Mouse (Mus musculus) bone marrow macrophage, adult 2 months (primary cell): ENCODE results near the gene Alg9. TPM values are rescaled to one million over a fixed set of nuclear protein-coding genes. Genes with fewer than 3 reads are reported as not detected.

Experiments used
- H3K27ac ChIP-seq: 2 replicates; pipeline ENCODE4 v1.5.1; 2012; ENCODE audit warnings: low read depth, low read length; ENCODE audit not compliant: insufficient read depth
- H3K4me1 ChIP-seq: 2 replicates; pipeline ENCODE4 v1.6.1; 2012; ENCODE audit warnings: low read length; ENCODE audit not compliant: control insufficient read depth, insufficient read depth
- H3K4me3 ChIP-seq: 2 replicates; pipeline ENCODE4 v1.5.1; 2012; ENCODE audit warnings: mild to moderate bottlenecking, low read length, moderate library complexity; ENCODE audit not compliant: insufficient read depth
- CTCF ChIP-seq: IDR thresholded peaks from 2 replicates; pipeline ENCODE4 v1.5.1; 2012; ENCODE audit warnings: low read depth, mild to moderate bottlenecking, low read length, moderate library complexity
- POLR2A ChIP-seq: IDR thresholded peaks from 2 replicates; pipeline ENCODE4 v1.6.1; 2012; ENCODE audit warnings: mild to moderate bottlenecking, low read depth, low read length, borderline replicate concordance
- polyA plus RNA-seq: library from polyadenylated mRNA; stranded (reverse); fragments of >200 nt; gene quantifications from 2 replicates; pipeline ENCODE4 v1.2.4, GENCODE M21; 2012; ENCODE audit not compliant: missing spikeins, insufficient read depth, insufficient read length

Alg9 gene
- polyA plus RNA-seq, 1 experiment = 20.0 TPM

DNA sequence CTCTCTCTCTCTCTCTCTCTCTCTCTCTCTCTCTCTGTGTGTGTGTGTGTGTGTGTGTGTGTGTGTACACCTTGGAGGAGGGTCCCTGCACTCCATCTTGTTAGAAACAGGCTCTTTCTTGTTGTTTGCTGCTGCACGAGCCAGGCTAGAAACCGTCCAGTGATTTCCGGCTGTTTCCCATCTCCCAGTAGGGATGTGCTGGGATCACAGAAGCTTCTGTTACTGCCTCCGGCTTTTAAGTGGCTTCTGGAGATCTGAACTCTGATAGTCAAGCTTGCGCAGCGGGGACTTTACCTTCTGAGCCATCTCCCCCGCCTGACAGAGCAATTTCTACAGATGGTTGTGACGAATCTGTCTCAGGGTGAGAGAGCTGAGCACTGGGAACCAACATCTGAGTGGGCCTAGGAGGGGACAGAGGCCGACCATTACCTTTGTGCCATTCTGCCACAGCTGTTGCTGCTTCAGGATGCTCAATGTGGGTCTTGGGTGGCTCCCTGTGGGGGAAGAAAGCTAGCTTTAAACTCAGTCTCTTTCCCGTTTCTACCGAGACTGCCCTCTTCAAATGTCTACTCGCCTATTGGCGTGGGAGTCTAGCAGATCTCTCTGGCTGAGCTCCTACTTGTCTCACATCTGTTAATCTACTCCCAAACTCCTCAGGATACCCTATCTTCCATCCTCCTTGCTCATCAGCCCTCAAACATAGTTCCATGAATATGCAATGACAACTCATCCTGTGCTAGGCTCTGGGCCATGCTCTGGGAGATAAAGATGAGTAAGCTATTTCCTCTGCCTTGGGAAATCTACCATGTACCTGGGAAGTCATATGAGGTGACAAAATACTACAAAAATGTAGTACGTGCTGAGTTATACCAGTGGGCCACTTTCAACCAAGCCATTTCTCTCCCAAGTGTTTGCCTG is 33.7 kb upstream of the Alg9 start:
- 0 out of 2 replicates have a peak, but pooled peaks cover 5% of the 10 kb centered on the region for H3K4me1 ChIP-seq
- no peak for TF ChIP-seq POLR2A
- no peak for TF ChIP-seq CTCF
- H3K27ac ChIP-seq = no peak overlapping the region
- no peak overlapping the region for H3K4me3 ChIP-seq

DNA sequence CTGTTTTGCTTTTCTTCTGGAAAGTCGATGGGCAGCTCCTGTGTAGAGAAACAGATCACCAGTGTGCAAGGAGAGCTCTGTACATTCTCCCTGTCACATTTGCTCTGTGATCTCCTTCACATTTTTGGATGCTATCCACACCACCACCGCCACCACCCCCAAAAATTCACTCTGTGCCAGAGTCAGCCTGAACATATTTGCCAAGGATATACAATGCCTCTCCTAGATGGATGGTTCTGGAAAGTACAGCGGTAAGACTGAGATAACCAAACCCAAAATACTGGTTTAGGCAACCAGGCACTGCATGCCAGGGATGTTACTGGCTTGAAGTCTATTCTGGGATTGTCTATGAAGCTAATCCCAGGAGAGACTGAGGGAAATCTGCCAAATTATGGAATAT is 32.6 kb upstream of the Alg9 start:
- 0 out of 2 replicates have a peak, but pooled peaks cover 5% of the 10 kb centered on the region for H3K4me1 ChIP-seq
- H3K4me3 ChIP-seq = no peak overlapping the region
- TF ChIP-seq CTCF = no peak
- TF ChIP-seq POLR2A = no peak
- no peak overlapping the region for H3K27ac ChIP-seq

DNA sequence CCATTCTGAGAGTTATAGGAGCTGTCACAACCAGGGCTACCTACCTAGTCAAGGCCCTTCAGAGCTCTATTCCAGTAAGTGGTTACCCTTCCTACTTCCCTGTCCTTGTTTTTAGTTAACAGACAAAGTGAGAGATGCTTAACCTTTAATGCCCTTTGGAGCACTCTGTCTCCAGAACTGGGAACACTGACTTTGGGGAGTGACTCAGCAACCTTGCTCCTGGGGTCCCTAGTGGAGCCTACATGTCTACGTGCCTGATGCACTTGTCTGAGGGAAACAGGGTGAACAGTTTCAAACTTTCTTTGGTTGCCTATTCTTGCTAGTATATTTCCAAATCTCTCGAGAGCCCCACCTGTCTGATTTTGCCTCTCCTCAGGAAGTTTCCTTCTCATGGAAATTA is 32.1 kb upstream of the Alg9 start:
- Histone ChIP-seq H3K4me3 (no peak overlapping the region), H3K4me1 (0 out of 2 replicates have a peak, but pooled peaks cover 5% of the 10 kb centered on the region), H3K27ac (no peak overlapping the region)
- TF ChIP-seq POLR2A = no peak
- TF ChIP-seq CTCF = no peak

DNA sequence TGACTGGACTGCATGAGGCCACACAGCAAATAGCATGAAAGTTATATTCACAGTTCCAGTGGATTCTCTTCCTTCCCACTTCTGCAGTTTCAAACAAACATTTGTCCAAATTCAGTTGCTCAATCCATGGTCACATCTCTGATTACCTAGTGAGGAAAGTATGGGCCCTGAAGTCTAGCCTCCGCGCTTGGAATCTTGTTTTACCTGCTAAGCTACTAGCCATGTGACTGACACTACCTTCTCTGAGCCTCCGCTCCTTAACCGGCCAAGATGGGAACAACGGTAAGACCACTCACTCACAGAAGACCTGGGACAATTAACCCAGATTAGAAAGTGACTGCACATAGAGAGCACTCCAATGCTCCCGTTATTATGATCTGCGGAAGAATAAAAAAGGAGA is 29.0 kb upstream of the Alg9 start:
- Histone ChIP-seq H3K27ac (no peak overlapping the region), H3K4me1 (no peaks in the 10 kb centered on the region), H3K4me3 (no peak overlapping the region)
- TF ChIP-seq CTCF (no peak), POLR2A (no peak)

DNA sequence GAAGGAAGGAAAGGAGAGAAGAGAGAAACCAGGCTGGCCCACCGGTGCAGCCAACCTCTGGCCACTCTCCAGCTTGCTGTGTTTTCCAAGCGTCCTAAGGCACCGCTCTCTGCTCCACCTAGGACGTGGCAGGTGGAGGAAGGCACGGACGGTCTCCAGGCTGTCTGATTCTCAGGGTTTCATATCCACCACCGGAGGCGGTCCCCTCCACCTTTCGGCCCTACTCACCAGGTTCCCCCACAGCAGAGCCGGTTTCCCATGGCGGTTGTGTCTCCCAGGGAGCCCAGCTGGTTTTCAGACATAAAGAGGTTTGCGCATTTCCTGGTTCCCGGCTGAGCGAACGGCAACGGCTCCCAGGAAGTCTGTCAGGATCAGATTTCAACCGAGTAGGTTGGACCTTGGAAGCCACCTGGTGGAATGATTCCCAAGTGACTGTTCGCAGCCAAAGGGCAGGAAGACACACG is 28.6 kb upstream of the Alg9 start, which contains the start of gene 2310030G06Rik:
TSS of gene 2310030G06Rik (minus strand) at position 323 of the 464 bp plus-strand sequence.
- TF ChIP-seq POLR2A = no peak
- Histone ChIP-seq H3K4me3 (no peak within 1 kb of the TSS), H3K27ac (no peak within 1 kb of the TSS), H3K4me1 (no peaks in the 10 kb centered on the region)

DNA sequence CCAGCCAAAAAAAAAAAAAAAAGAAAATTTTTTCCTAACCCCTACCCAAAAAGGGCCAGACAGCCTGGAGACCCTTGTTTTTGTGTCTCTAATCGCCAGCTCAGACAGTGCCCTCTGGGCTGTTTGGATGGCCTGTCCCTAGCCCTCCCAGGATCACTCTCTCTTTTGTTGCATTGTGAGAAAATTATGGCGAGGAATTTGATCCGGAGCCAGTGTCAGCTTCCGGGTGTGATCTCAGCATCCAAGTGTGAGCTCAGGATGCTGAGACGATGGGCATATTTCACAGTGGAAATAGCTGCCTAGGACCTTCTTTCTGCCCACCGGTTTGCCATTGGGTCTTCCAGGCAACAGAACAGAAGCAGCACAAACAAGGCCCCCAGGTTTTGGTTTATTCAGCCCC is 24.1 kb upstream of the Alg9 start:
- H3K4me3 ChIP-seq = no peak overlapping the region
- no peak for TF ChIP-seq CTCF
- no peak for TF ChIP-seq POLR2A

GRCm38 (mm10) chr9:50751323-50751722 is 23.5 kb upstream of the Alg9 start, which contains the start of gene Cryab:
Gene Cryab, plus strand, starts transcription at chr9:50751325.
- H3K4me1 ChIP-seq = no peaks in the 10 kb centered on the region
- H3K4me3 ChIP-seq = no peak within 1 kb of the TSS
- no peak for TF ChIP-seq POLR2A
- no peak for TF ChIP-seq CTCF
- H3K27ac ChIP-seq = no peak within 1 kb of the TSS

More for the DNA sequence above, 24.1 kb upstream of the Alg9 start:
- H3K27ac ChIP-seq = no peak overlapping the region
- no peaks in the 10 kb centered on the region for H3K4me1 ChIP-seq

GRCm38 (mm10) chr9:50752054-50752602 is 22.7 kb upstream of the Alg9 start, which contains the start of gene Hspb2:
Gene Hspb2, minus strand, starts transcription at chr9:50752354.
- TF ChIP-seq CTCF (no peak), POLR2A (no peak)
- H3K4me1 ChIP-seq = no peaks in the 10 kb centered on the region
- H3K4me3 ChIP-seq = no peak within 1 kb of the TSS
- H3K27ac ChIP-seq = no peak within 1 kb of the TSS

GRCm38 (mm10) chr9:50752784-50753615 is 21.8 kb upstream of the Alg9 start:
- TF ChIP-seq POLR2A = no peak
- TF ChIP-seq CTCF = no peak
- 0 out of 2 replicates have a peak, but pooled peaks cover 1% of the 10 kb centered on the region for H3K4me1 ChIP-seq
- H3K4me3 ChIP-seq = no peak overlapping the region
- H3K27ac ChIP-seq = no peak overlapping the region
